Mouse (Mus musculus) spleen, postnatal 4 days (tissue): Measurements from ENCODE around the gene Cd101.

Experiments used
- DNase-seq, 2 experiments: peaks; one replicate each; pipeline ENCODE4 v3.0.0; 2022; ENCODE audit warnings: low spot score in 2 of 2

The Cd101 gene

DNA sequence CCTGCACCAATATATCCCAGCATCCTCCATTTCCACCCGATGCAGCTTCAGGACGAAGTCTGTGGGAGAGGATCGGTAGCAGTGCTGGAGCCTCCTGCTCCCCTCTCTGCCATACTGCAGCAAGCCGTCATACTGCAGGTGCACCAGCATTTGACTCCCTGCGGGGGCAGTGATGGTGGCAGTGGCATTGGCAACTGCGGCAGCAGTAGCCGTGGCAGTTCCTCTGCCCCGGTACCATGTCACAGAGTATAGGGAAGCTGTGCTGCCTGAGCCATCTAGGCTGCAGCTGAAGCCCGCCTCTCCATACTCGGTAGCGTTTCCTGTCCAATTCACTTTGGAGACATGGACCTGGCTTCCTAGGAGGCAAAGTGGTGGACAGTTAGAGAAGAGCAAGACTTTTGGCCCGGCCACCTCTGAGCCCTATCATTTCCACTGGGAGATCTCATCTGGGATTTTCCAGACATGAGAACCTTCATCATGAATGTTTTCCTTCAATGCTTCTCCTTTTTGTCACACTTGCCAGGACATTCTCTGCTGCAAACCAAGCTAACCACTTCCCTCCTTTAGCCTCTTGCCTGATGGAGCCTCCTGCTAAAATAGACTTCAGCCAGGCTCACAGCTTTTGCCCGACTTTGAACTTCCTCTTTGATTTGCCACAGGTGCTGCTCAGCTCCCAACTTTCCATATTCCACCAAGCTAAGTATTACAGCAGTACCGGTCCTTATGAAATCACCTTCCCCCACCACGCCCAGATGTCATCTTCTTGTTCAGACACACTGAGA lies 25.6 kb downstream of the Cd101 start:
- no peak for DNase-seq

DNA sequence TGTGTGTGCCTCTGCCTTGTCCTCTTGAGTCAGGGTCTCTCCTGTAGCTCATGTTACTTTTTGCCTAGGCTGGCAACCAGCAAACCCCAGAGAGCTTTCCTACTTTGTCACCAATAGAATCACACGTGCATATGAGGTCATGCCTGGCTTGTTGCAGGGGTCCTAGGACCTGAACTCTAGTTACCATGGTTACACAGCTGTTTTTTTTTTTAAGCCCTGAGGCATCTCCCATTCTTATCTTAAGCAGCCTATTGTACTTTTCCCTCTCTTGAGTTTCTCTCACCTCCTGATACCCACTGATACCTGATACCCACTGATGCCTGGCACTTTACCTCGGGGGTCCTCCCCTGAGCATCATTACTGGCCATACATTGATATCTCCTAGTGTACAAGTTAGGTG lies 29.6 kb downstream of the Cd101 start:
- no peak for DNase-seq

GRCm38 (mm10) chr3:100998904-100999340 lies 30.4 kb downstream of the Cd101 start:
- peak; percentile 72 to 89 for DNase-seq

DNA sequence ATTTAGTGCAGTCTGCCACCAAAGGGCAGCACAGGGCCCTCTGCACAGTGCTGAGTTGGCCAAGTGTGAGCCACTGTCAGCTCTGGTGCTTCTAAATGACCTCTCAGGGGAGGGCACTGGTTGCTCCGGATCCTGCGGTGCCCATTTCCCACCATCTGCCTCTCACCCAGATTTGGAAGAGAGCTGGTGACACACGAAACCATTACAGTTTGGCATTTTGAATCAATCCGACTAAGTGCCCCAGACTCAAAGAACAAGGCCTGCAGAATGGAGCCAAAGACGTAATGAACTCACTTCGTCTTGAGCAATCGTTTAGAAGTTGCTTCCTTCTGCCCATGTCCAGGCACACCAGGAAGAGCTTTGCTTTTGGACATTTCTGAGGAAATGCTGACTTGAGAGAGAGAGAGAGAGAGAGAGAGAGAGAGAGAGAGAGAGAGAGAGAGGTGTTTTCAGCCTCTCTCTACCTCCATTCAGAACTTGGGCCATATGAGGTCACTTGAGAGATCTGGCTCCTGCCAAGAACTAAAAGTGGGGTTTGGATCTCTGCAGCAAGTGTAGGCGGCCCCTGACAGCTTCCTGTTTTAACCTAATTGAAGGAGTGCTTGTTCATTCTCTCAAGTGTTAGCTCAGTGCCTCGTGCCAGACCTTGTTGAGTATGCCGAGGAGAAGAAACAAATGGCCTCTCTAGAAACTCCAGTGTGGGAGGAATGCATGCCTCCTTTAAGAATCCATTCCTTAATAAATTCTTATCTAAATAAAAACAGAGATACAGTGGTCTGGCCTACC lies 31.4 kb downstream of the Cd101 start:
- no peak for DNase-seq

DNA sequence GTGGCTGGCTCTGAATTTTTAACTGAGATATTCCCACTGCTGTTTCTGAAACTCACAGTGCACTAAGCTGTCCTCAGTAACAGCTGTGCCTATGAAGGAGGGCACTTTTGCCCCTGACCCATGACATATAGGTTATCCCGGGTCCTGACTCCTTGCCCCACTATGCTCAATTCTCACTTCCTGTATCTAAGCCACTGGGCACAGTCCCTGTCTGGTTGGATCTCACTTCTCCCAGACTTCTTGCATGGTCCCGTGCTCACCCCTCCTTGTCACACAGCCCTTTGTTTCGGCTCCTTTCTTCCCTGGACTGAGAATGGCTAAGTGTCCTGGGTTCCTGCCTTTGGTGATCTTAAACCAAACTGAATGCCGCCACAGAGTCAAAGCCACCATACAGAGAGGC lies 35.1 kb downstream of the Cd101 start:
- DNase-seq: no peak

GRCm38 (mm10) chr3:100993718-100994117 lies 35.6 kb downstream of the Cd101 start:
- peak in 1 of 2 experiments; percentile 69 for DNase-seq

DNA sequence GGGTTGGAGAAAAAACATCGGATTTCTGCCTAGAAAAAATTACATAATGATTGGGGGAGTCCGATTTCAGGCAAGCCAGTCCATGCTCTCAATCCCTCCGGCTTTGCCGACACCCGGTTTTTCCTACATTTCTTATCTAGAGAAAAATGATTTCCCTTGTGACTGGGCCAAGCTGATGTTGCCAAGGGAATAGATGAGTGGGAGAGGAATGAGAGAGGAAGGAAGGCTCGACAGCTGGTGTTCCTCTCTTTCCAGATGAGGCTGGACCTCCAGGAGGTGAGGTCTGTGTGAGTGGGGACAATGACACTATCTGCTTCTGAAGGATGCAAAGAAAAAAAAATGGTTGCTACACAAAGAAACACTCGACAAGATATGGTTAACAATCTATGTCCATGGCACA lies 36.2 kb downstream of the Cd101 start:
- no peak for DNase-seq

GRCm38 (mm10) chr3:100990231-100990630 lies 39.1 kb downstream of the Cd101 start:
- DNase-seq: no peak

DNA sequence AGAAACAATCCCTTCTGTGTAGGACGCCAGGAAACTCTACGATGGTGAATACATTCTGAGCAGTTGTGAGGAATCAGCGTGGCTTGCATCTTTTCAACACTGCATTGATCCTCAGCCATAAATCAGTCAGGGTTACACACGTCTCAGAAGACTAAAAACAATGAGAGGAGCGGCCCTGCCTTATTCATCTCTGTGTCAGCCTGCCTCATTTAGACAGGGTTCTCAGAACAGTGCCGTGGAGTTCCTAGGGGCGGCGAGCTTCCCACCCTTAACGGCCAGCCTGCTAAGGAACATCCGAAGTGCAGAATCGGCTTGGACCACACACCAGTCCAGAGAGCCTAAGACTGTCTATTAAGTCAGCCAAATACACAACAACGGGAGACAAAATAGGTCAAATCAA lies 39.9 kb downstream of the Cd101 start:
- DNase-seq: no peak

DNA sequence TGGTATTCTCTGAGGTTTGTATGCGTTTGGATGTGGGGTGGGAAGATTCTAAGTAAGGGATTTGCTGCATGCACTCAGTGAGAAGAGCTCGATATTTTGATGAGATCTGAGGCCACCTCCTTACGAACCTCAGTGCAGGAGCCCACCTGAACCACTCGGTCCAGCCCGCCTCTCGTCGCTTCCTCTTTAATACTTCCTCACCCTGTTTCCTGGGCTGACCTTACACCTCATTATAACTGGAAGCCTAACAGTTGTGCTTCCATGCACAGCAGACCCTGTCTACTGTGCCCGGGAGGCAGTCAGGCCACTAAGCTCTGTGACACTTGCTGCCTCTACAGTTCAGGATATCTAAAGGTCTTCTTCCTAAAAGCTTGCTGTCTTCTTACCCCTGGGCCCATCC lies 50.1 kb downstream of the Cd101 start:
- DNase-seq: no peak

GRCm38 (mm10) chr3:100973906-100974305 lies 55.5 kb downstream of the Cd101 start:
- DNase-seq: no peak

DNA sequence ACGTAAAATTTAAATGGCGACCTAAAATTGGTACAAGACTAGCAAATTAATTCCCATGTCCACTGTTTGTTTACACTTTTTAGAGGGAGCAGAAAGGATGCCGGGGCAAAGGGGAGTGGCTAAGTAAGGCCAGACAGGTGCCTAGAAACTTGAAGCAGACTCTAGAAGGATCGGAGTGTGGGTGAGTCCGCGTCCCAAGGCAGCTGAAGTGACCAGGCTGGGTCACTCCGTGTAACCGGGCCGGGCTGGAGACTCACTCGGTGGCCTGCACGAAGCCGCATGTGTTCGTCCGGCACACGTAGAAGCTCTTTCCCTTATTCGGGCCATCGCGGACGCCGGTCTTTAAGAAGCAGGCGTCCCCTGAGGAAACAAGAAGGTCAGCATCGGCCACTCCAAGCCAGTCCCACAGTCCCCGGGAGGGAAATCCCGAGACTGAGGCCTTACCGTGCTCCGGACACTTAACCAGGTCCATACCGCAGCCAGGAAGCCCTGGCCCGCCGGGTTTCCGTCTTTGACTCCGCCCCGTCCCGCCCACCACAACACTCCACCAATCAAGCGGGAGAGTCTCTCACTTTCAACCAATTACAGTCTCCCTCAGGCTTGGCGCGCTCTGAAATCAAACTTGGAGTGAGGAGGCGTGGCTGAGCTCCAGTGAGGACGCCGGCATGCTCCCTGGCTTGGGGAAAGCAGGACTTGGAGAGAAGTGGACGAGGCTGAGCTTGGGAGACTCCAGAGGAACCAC lies 60.0 kb downstream of the Cd101 start, which contains the start of gene Ttf2:
TSS of gene Ttf2 (minus strand) at position 488 of the 742 bp plus-strand sequence.
- DNase-seq: peak; percentile 94 to 97

- DNase-seq: no peak
Observed at GRCm38 (mm10) chr3:100963849-100964542, 65.4 kb downstream of the Cd101 start.

GRCm38 (mm10) chr3:100961501-100961900 lies 67.9 kb downstream of the Cd101 start:
- DNase-seq: no peak

GRCm38 (mm10) chr3:100961007-100961406 lies 68.3 kb downstream of the Cd101 start:
- no peak for DNase-seq

- no peak for DNase-seq
Observed at GRCm38 (mm10) chr3:100954616-100955015, 74.7 kb downstream of the Cd101 start.

GRCm38 (mm10) chr3:100951531-100951930 lies 77.8 kb downstream of the Cd101 start:
- no peak for DNase-seq

GRCm38 (mm10) chr3:100947286-100947685 lies 82.1 kb downstream of the Cd101 start:
- no peak for DNase-seq
